Mouse (Mus musculus) liver, postnatal 0 days (tissue): ENCODE measurements around the gene Trim30d. TPM values are rescaled to one million over a fixed set of nuclear protein-coding genes. Genes with fewer than 3 reads are reported as not detected.

ENCODE experiments used
- ATAC-seq: fragments of 200-750 bp; cut with Nextera tagmentation; 2 replicates; pipeline ENCODE4 v1.8.0; 2017; ENCODE audit warnings: mild to moderate bottlenecking, moderate library complexity
- DNase-seq: peaks from one replicate; pipeline ENCODE4 v3.0.0-alpha.2; 2016
- H3K27ac ChIP-seq: fragments of 300-500 bp; sonication (generic); 2 replicates; pipeline ENCODE4 v1.5.1; 2014; ENCODE audit warnings: antibody characterized with exemption, moderate library complexity, mild to moderate bottlenecking, low read depth
- H3K27me3 ChIP-seq: fragments of 300-500 bp; sonication (generic); 2 replicates; pipeline ENCODE4 v1.6.1; 2014; ENCODE audit warnings: low read length, control low read depth, mixed read lengths; ENCODE audit not compliant: insufficient read depth
- H3K36me3 ChIP-seq: fragments of 300-500 bp; sonication (generic); replicated peaks from 2 replicates; pipeline ENCODE4 v1.6.1; 2014; ENCODE audit warnings: mild to moderate bottlenecking, control low read depth, low read length, moderate library complexity, mixed read lengths; ENCODE audit not compliant: insufficient read depth
- H3K4me1 ChIP-seq: fragments of 300-500 bp; sonication (generic); 2 replicates; pipeline ENCODE4 v1.6.1; 2014; ENCODE audit warnings: antibody characterized with exemption, mild to moderate bottlenecking, control low read depth; ENCODE audit not compliant: insufficient read depth
- H3K4me2 ChIP-seq: fragments of 300-500 bp; sonication (generic); 2 replicates; pipeline ENCODE4 v1.6.1; 2014; ENCODE audit warnings: low read depth, mild to moderate bottlenecking, low read length, moderate library complexity, mixed read lengths
- H3K4me3 ChIP-seq: fragments of 300-500 bp; sonication (generic); 2 replicates; pipeline ENCODE4 v1.5.1; 2014; ENCODE audit warnings: low read depth, low read length
- H3K9ac ChIP-seq: fragments of 300-500 bp; sonication (generic); replicated peaks from 2 replicates; pipeline ENCODE4 v1.6.1; 2014; ENCODE audit warnings: mild to moderate bottlenecking, moderate library complexity
- H3K9me3 ChIP-seq: fragments of 300-500 bp; sonication (generic); 2 replicates; pipeline ENCODE4 v1.6.1; 2016; ENCODE audit warnings: mild to moderate bottlenecking, control low read depth, low read length, mixed read lengths
- CTCF ChIP-seq: sonication (generic); IDR thresholded peaks from 2 replicates; pipeline ENCODE4 v1.5.1; 2016; ENCODE audit warnings: antibody characterized with exemption, low read depth
- EP300 ChIP-seq: IDR thresholded peaks from 2 replicates; pipeline ENCODE4 v1.6.1; 2016; ENCODE audit warnings: antibody characterized with exemption, low read depth, mild to moderate bottlenecking
- WGBS: fragments of 180-500 bp; shearing (Covaris S2); extraction: QIAGEN DNeasy Blood & Tissue Kit; methylation state at CpG from one replicate; pipeline ENCODE4 v1.1.7; 2014; ENCODE audit not compliant: insufficient replicate concordance; 5-methylcytosine and 5-hydroxymethylcytosine counted together
- polyA plus RNA-seq: library from polyadenylated mRNA; unstranded; fragments of >200 nt; fragmentation: Nextera tagmentation; extraction: Ambion mirVana; gene quantifications from 2 replicates; pipeline ENCODE4 v1.2.1, GENCODE M21; 2015

The Trim30d gene
- polyA plus RNA-seq, 1 experiment from 2014 or later = 2.1 TPM

DNA sequence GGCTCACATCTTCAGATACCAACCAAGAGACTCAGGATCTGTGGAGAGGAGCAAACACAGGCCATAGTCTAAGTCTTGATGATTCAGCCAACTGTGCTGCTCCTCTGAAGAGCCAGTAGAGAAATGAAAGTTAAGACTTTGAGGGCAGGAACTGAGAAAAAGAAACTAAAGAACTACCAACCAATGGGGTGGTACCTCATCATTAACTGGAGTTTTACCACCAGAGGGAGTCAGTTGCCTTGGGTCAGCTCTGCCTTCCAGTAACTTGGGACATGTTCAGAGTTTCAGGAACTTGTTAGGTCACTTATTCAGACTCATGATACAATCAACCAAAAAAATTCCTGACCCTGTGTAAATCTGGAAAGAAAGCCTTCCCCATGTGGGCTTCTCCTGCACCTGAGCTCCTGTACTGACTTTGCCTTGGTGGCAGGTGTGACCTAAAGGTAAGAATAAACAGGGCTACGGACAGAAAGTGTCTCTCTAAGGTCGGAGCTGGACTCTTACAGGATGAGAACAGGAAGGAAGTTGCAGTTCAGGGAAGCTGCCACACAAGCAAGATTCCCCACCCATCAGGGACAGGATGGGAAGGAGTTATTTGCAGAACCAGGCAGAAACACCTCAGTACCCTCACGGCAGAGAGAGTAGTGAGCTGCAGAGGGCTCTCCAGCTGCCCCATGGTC, 42.4 kb downstream of the Trim30d start, which contains the start of gene Trim30a:
Trim30a (minus strand) TSS at position 129 of the 680 bp plus-strand sequence.
- Histone ChIP-seq H3K9ac (no peak within 1 kb of the TSS; the same call in 1 of the 2 replicates), H3K27ac (peak within 1 kb of the TSS; percentile 84), H3K4me3 (peak within 1 kb of the TSS; percentile 45), H3K4me2 (peak within 1 kb of the TSS; percentile 59), H3K27me3 (no peaks in the 10 kb centered on the region), H3K9me3 (no peaks in the 10 kb centered on the region), H3K4me1 (no peaks in the 10 kb centered on the region), H3K36me3 (no peaks in the 10 kb centered on the region)
- peak; percentile 93 for ATAC-seq
- DNase-seq = no peak
- TF ChIP-seq EP300 (peak; percentile 38; the same call in 1 of the 2 replicates), CTCF (peak; percentile 61)
- 31% methylated on average over 3 of the region's 3 CpGs for WGBS

- TF ChIP-seq CTCF = peak; percentile 67
- TF ChIP-seq EP300 = no peak
- H3K27ac ChIP-seq = peak overlapping the region; percentile 72
- peak overlapping the region; percentile 39 for H3K4me3 ChIP-seq
- peaks cover 3% of the 10 kb centered on the region; the same call in 1 of the 2 replicates for H3K4me1 ChIP-seq
- ATAC-seq (peak; percentile 90), DNase-seq (peak; percentile 49)
- 11% methylated on average over 2 of the region's 2 CpGs for WGBS
- H3K9ac ChIP-seq = no peak overlapping the region; the same call in 1 of the 2 replicates
- H3K36me3 ChIP-seq = no peaks in the 10 kb centered on the region
- H3K27me3 ChIP-seq = no peaks in the 10 kb centered on the region
- no peaks in the 10 kb centered on the region for H3K9me3 ChIP-seq
- H3K4me2 ChIP-seq = peak overlapping the region; percentile 45
These were observed 61.5 kb downstream of the Trim30d start for GRCm38 (mm10) chr7:104445961-104446645.

Other genes starting within 250 kb of the Trim30d start
- gene Trim5, start 219.8 kb downstream of the Trim30d start, polyA plus RNA-seq = 0.63 and 0.92 TPM in 2 replicates
- gene Trim12a, start 192.4 kb downstream of the Trim30d start, polyA plus RNA-seq = 5.7 and 6.7 TPM in 2 replicates
- gene Trim34b, start 178.4 kb downstream of the Trim30d start, polyA plus RNA-seq = 0.24 TPM in 1 of 2 replicates, not detected in the other
- gene Trim12c, start 154.5 kb downstream of the Trim30d start, polyA plus RNA-seq = 1.8 and 1.9 TPM in 2 replicates
- gene Trim30b, start 138.0 kb downstream of the Trim30d start, polyA plus RNA-seq = 0.49 and 0.53 TPM in 2 replicates
- gene Trim30c, start 107.0 kb downstream of the Trim30d start, polyA plus RNA-seq = 0.38 and 0.50 TPM in 2 replicates
- 4.3 and 5.2 TPM in 2 replicates for gene Trim30a, start 42.7 kb downstream of the Trim30d start, polyA plus RNA-seq
- gene Olfr651, start 42.3 kb upstream of the Trim30d start, polyA plus RNA-seq = not detected in 2 replicates
- not detected in 2 replicates for gene Olfr652, start 53.1 kb upstream of the Trim30d start, polyA plus RNA-seq
- not detected in 2 replicates for gene Olfr653, start 69.5 kb upstream of the Trim30d start, polyA plus RNA-seq
- not detected in 2 replicates for gene Olfr654, start 79.2 kb upstream of the Trim30d start, polyA plus RNA-seq
- gene Olfr655, start 93.9 kb upstream of the Trim30d start, polyA plus RNA-seq = not detected in 2 replicates
- gene Olfr656, start 106.1 kb upstream of the Trim30d start, polyA plus RNA-seq = not detected in 2 replicates
- not detected in 2 replicates for gene Olfr657, start 116.9 kb upstream of the Trim30d start, polyA plus RNA-seq
- gene Olfr658, start 139.5 kb upstream of the Trim30d start, polyA plus RNA-seq = not detected in 2 replicates
- not detected in 2 replicates for gene Olfr659, start 158.9 kb upstream of the Trim30d start, polyA plus RNA-seq
- gene Olfr661, start 178.7 kb upstream of the Trim30d start, polyA plus RNA-seq = not detected in 2 replicates